Mouse (Mus musculus): ENCODE measurements around the gene Fmr1. TPM values are rescaled to one million over a fixed set of nuclear protein-coding genes. Genes with fewer than 3 reads are reported as not detected.

Gene Fmr1
- polyA plus RNA-seq (2014; fragmentation: Illumina TruSeq; extraction: RNeasy Lipid Tissue Mini Kit (QIAGEN cat#74804)) = 230 TPM

GRCm38 (mm10) chrX:68678333-68678740, at the start of gene Fmr1:
TSS of gene Fmr1 (plus strand) at chrX:68678541.

GRCm38 (mm10) chrX:68761606-68762005, 83.3 kb downstream of the Fmr1 start, which contains the start of gene Fmr1nb:
TSS of gene Fmr1nb (plus strand) at chrX:68761839.

Other genes with a start within 250 kb of the Fmr1 start
- not detected for gene Fmr1nb, start 83.3 kb downstream of the Fmr1 start, polyA plus RNA-seq (2014; fragmentation: Illumina TruSeq; extraction: RNeasy Lipid Tissue Mini Kit (QIAGEN cat#74804))
- 1.3 TPM for gene Gm14698, start 142.6 kb downstream of the Fmr1 start, polyA plus RNA-seq (2014; fragmentation: Illumina TruSeq; extraction: RNeasy Lipid Tissue Mini Kit (QIAGEN cat#74804))
- not detected for gene Gm6812, start 214.5 kb downstream of the Fmr1 start, polyA plus RNA-seq (2014; fragmentation: Illumina TruSeq; extraction: RNeasy Lipid Tissue Mini Kit (QIAGEN cat#74804))

Measured in ovary, adult 10 weeks (tissue).